Mouse (Mus musculus): ENCODE data around the gene Fads2. TPM values are rescaled to one million over a fixed set of nuclear protein-coding genes. Genes with fewer than 3 reads are reported as not detected.

Fads2 gene
- 157 TPM for polyA plus RNA-seq (2012; fragmentation: generic; extraction: Trizol)

DNA sequence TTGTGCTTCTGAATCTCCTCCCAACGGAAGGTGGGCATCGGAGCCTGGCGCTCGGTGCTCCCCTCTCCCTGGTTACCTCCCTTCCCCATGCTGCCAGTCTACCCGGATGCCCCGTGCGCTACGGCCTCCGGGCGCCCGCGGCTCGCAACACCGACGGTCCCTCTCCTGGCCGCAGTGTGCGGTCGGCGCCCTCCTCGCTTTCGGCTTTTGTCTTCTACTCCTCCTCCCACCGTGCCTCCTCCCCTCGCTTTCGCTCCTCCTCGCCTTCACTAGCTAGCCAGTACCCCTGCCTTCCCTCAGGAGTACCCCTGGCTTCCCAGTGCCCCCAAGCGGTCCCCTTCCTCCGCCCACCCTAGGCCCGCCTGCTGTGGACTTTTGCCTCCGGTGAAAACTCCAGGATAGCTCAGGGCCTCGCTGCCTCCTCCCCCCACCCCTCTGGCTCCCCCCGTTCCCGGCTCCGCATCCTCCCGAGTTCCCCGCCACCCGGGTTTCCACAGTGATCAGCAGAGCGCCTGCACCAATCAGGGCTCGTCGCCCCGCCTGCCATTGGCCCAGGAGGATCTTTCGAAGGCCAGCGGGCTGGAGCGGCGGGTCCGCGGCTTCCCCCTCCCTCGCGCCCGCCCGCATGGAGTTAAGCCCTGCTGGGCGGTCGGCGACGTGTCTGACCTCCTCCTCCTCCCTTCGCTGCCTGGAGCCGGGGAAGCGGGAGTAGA, at the start of gene Fads2:
Gene Fads2, minus strand, starts transcription at position 406 of the 713 bp plus-strand sequence.
- H3K79me2 ChIP-seq (ENCODE audit: control insufficient read depth, insufficient read depth), result peaks cover 42% of the 10 kb centered on the region
- H3ac ChIP-seq (ENCODE audit: control insufficient read depth, insufficient read length), result peak within 1 kb of the TSS; percentile 44
- H3K27me3 ChIP-seq (ENCODE audit: control insufficient read depth, insufficient read depth, insufficient read length), result no peaks in the 10 kb centered on the region
- peak within 1 kb of the TSS; percentile 90 for H3K4me3 ChIP-seq
- H3K36me3 ChIP-seq (ENCODE audit: control insufficient read depth, insufficient read depth), result peaks cover 3% of the 10 kb centered on the region
- peak in 1 of 3 experiments; percentile 20 for TF ChIP-seq MYOD1 (IDR thresholded peaks at IDR 0.05; ENCODE audit: control insufficient read depth in 1 of 3, insufficient read length in 2 of 3, low read depth in 2 of 3)
- TF ChIP-seq POLR2A (IDR thresholded peaks at IDR 0.05; ENCODE audit: insufficient read length, low read depth), result peak; percentile 100
- TF ChIP-seq CEBPB (IDR thresholded peaks at IDR 0.05; ENCODE audit: insufficient read depth, poor library complexity, severe bottlenecking), result no peak
- TF ChIP-seq SRF (IDR thresholded peaks at IDR 0.05; ENCODE audit: control insufficient read depth, insufficient read length, low read depth), result no peak
- TF ChIP-seq REST (IDR thresholded peaks at IDR 0.05; ENCODE audit: insufficient read depth, insufficient read length), result no peak
- TF ChIP-seq E2F4 (IDR thresholded peaks at IDR 0.05; ENCODE audit: insufficient read depth), result peak; percentile 66
- peak; percentile 97 for TF ChIP-seq POLR2AphosphoS2 (IDR thresholded peaks at IDR 0.05; ENCODE audit: insufficient read length, low read depth)
- no peak for TF ChIP-seq TCF3 (IDR thresholded peaks at IDR 0.05; ENCODE audit: insufficient read length, low read depth)
- TF ChIP-seq TCF12 (IDR thresholded peaks at IDR 0.05; ENCODE audit: insufficient read depth, poor library complexity, severe bottlenecking), result no peak
- TF ChIP-seq USF1 (IDR thresholded peaks at IDR 0.05; ENCODE audit: low read depth), result no peak
- no peak for TF ChIP-seq MYOG (IDR thresholded peaks at IDR 0.05; ENCODE audit: control insufficient read depth in 1 of 3, insufficient read depth in 1 of 3, insufficient read length in 2 of 3, low read depth in 2 of 3)
- no peak for TF ChIP-seq MAX (IDR thresholded peaks at IDR 0.05; ENCODE audit: low read depth)
- peak within 1 kb of the TSS; percentile 85 for H3K4me2 ChIP-seq (ENCODE audit: low read depth)

DNA sequence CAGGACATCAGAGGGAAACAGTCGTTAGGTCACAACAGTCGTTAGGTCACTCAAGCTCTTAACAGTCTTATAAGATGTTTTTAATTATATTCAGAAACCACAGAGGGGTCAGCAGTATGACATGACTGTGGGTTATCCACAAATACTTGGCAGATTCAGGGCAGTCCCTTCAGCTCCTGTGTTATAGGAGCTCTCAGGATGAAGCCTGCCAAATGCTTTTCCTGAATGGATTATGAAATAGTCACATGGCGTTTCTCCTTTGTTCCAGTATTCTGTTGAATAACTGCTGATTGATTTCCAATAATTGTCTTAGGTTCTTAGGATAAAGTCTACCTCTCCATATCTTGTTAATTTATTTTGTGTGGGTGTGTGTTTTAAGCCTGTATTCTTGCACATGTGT, 47.6 kb upstream of the Fads2 start:
- Histone ChIP-seq H3K4me2 (ENCODE audit: low read depth) (peak overlapping the region; percentile 49), H3K79me2 (ENCODE audit: control insufficient read depth, insufficient read depth) (no peaks in the 10 kb centered on the region), H3K4me3 (no peak overlapping the region), H3K36me3 (ENCODE audit: control insufficient read depth, insufficient read depth) (no peaks in the 10 kb centered on the region), H3K27me3 (ENCODE audit: control insufficient read depth, insufficient read depth, insufficient read length) (no peaks in the 10 kb centered on the region), H3ac (ENCODE audit: control insufficient read depth, insufficient read length) (no peak overlapping the region)
- TF ChIP-seq MAX (IDR thresholded peaks at IDR 0.05; ENCODE audit: low read depth) (no peak), REST (IDR thresholded peaks at IDR 0.05; ENCODE audit: insufficient read depth, insufficient read length) (no peak), E2F4 (IDR thresholded peaks at IDR 0.05; ENCODE audit: insufficient read depth) (no peak), USF1 (IDR thresholded peaks at IDR 0.05; ENCODE audit: low read depth) (peak; percentile 31), SRF (IDR thresholded peaks at IDR 0.05; ENCODE audit: control insufficient read depth, insufficient read length, low read depth) (no peak)

DNA sequence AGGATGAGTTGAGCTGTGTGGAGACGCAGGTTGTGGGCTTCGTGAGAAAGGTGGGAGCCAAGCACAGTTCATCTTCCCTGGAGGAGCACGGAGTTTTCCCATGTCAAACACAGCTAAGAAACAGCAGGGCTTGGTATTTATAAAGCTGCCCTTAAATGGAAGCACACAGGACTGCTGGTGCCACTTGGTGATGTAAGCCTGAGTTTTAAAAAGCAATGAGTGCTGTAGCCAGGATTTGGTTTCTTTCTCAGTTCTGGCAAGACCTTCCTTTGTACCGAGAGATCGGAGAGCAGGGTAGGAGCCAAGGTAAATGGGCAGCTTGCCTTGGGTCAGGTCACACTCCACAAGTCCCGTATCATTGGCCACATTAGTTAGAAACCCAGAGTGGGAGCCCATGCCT, 47.0 kb upstream of the Fads2 start:
- Histone ChIP-seq H3K79me2 (ENCODE audit: control insufficient read depth, insufficient read depth) (no peaks in the 10 kb centered on the region), H3K4me2 (ENCODE audit: low read depth) (peak overlapping the region; percentile 49), H3K4me3 (no peak overlapping the region), H3K36me3 (ENCODE audit: control insufficient read depth, insufficient read depth) (no peaks in the 10 kb centered on the region), H3ac (ENCODE audit: control insufficient read depth, insufficient read length) (no peak overlapping the region), H3K27me3 (ENCODE audit: control insufficient read depth, insufficient read depth, insufficient read length) (no peaks in the 10 kb centered on the region)
- TF ChIP-seq TCF3 (IDR thresholded peaks at IDR 0.05; ENCODE audit: insufficient read length, low read depth) (no peak), CEBPB (IDR thresholded peaks at IDR 0.05; ENCODE audit: insufficient read depth, poor library complexity, severe bottlenecking) (peak; percentile 71; the same call in 1 of the 2 replicates), POLR2AphosphoS2 (IDR thresholded peaks at IDR 0.05; ENCODE audit: insufficient read length, low read depth) (no peak)

DNA sequence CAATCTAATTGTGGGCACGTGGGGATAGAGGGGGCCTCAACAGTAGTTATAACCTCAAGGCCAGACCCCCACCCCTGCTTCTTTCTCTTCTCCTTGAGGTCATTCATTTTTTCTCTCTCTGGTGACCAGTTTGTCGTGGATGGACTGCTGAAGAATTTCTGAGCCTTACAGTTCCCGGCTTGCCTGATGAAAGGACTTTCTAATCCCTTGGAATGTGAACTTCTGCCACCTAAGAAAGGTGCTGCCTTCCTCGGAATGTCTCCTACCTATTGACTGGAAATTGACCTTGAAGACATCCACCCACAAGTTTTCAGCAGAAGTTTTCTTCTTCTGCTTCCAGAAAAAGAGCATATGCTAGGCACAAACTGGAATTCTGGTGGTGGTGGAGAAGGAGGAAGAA, 42.9 kb upstream of the Fads2 start:
- Histone ChIP-seq H3ac (ENCODE audit: control insufficient read depth, insufficient read length) (no peak overlapping the region), H3K4me3 (no peak overlapping the region), H3K27me3 (ENCODE audit: control insufficient read depth, insufficient read depth, insufficient read length) (no peaks in the 10 kb centered on the region), H3K36me3 (ENCODE audit: control insufficient read depth, insufficient read depth) (no peaks in the 10 kb centered on the region), H3K79me2 (ENCODE audit: control insufficient read depth, insufficient read depth) (no peaks in the 10 kb centered on the region), H3K4me2 (ENCODE audit: low read depth) (no peak overlapping the region)
- TF ChIP-seq TCF3 (IDR thresholded peaks at IDR 0.05; ENCODE audit: insufficient read length, low read depth), result no peak
- TF ChIP-seq E2F4 (IDR thresholded peaks at IDR 0.05; ENCODE audit: insufficient read depth), result no peak
- no peak for TF ChIP-seq MYOD1 (IDR thresholded peaks at IDR 0.05; ENCODE audit: control insufficient read depth in 1 of 3, insufficient read length in 2 of 3, low read depth in 2 of 3)
- TF ChIP-seq REST (IDR thresholded peaks at IDR 0.05; ENCODE audit: insufficient read depth, insufficient read length), result no peak
- TF ChIP-seq USF1 (IDR thresholded peaks at IDR 0.05; ENCODE audit: low read depth), result no peak
- no peak for TF ChIP-seq POLR2AphosphoS2 (IDR thresholded peaks at IDR 0.05; ENCODE audit: insufficient read length, low read depth)
- no peak for TF ChIP-seq SRF (IDR thresholded peaks at IDR 0.05; ENCODE audit: control insufficient read depth, insufficient read length, low read depth)
- TF ChIP-seq MYOG (IDR thresholded peaks at IDR 0.05; ENCODE audit: control insufficient read depth in 1 of 3, insufficient read depth in 1 of 3, insufficient read length in 2 of 3, low read depth in 2 of 3), result no peak
- TF ChIP-seq TCF12 (IDR thresholded peaks at IDR 0.05; ENCODE audit: insufficient read depth, poor library complexity, severe bottlenecking), result no peak
- TF ChIP-seq CEBPB (IDR thresholded peaks at IDR 0.05; ENCODE audit: insufficient read depth, poor library complexity, severe bottlenecking), result no peak
- no peak for TF ChIP-seq POLR2A (IDR thresholded peaks at IDR 0.05; ENCODE audit: insufficient read length, low read depth)
- no peak for TF ChIP-seq MAX (IDR thresholded peaks at IDR 0.05; ENCODE audit: low read depth)

DNA sequence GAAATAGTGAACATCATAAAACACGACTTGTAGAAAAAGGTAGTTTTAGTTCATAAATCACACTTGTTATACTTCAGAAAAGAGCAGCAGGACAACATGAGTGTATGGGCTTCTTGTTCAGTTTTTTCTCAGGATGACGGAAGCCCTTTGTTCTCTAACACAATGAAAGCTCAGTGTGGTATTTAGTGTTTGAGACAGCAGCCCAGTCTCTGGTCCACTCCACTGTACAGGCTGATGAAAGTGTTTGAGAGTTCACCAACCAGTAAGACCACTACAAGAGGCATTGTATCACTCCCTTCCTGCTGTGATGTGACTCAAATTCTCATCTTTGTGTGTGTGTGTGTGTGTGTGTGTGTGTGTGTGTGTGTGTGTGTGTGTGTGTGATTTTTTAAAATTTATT, 42.1 kb upstream of the Fads2 start:
- Histone ChIP-seq H3K4me2 (ENCODE audit: low read depth) (no peak overlapping the region), H3K79me2 (ENCODE audit: control insufficient read depth, insufficient read depth) (no peaks in the 10 kb centered on the region), H3K4me3 (no peak overlapping the region), H3ac (ENCODE audit: control insufficient read depth, insufficient read length) (no peak overlapping the region), H3K27me3 (ENCODE audit: control insufficient read depth, insufficient read depth, insufficient read length) (no peaks in the 10 kb centered on the region), H3K36me3 (ENCODE audit: control insufficient read depth, insufficient read depth) (no peaks in the 10 kb centered on the region)
- TF ChIP-seq E2F4 (IDR thresholded peaks at IDR 0.05; ENCODE audit: insufficient read depth) (no peak), POLR2AphosphoS2 (IDR thresholded peaks at IDR 0.05; ENCODE audit: insufficient read length, low read depth) (no peak), MYOG (IDR thresholded peaks at IDR 0.05; ENCODE audit: control insufficient read depth in 1 of 3, insufficient read depth in 1 of 3, insufficient read length in 2 of 3, low read depth in 2 of 3) (no peak), USF1 (IDR thresholded peaks at IDR 0.05; ENCODE audit: low read depth) (no peak), MYOD1 (IDR thresholded peaks at IDR 0.05; ENCODE audit: control insufficient read depth in 1 of 3, insufficient read length in 2 of 3, low read depth in 2 of 3) (no peak), CEBPB (IDR thresholded peaks at IDR 0.05; ENCODE audit: insufficient read depth, poor library complexity, severe bottlenecking) (no peak), MAX (IDR thresholded peaks at IDR 0.05; ENCODE audit: low read depth) (no peak)
